ENCODE assay signal across 24 mouse cellular contexts in the genomic region with DNA sequence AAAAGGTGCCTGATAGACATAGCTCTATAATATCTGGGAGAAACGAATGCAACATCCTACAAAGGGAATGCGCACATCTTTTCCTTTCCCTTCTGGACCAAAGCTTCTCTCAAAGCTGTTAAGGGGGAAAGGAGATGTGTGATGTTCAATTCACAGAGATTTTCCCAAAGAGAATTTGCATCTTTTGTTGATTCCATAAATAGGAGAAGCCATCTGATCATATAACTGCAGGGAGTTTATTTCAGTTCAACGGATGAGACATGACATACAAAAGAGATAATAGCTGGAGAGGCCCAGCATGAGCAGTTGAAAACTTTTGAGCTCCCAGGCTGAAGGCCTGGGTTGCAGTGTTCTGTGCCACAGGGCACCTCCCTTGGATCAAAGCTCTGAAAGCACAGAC.
"Had no signal": no experiment of that assay in that cellular context is flagged by ENCODE, and none has a peak within 500 bp of the region (broad histone marks: within the 10 kb centered on the region; RNA-seq: fewer than 3 reads in every experiment).

No protein-coding gene starts in this region.

- ATAC-seq: hindbrain, postnatal 0 days; intestine, postnatal 0 days; liver, embryonic 12.5 days had no signal

- H3K27me3 ChIP-seq: heart, embryonic 13.5 days; heart, embryonic 15.5 days; hindbrain, embryonic 13.5 days; hindbrain, embryonic 15.5 days; kidney, embryonic 15.5 days; limb, embryonic 13.5 days; limb, embryonic 15.5 days; liver, embryonic 12.5 days had no signal

- DNase-seq: gastrocnemius, postnatal 14 days; gastrocnemius, postnatal 36 days; heart, adult 11 months; heart, adult 2 months; heart, postnatal 14 days; heart, postnatal 36 days; kidney, adult 18-20 months; kidney, adult 8-10 months; kidney, postnatal 36 days; layer of hippocampus, adult 9-11 months; layer of hippocampus, postnatal 36 days had no signal

- H3K36me3 ChIP-seq: heart, embryonic 13.5 days; heart, embryonic 15.5 days; hindbrain, embryonic 13.5 days; hindbrain, embryonic 15.5 days; kidney, embryonic 15.5 days; limb, embryonic 13.5 days; limb, embryonic 15.5 days; liver, embryonic 12.5 days had no signal

- H3K4me1 ChIP-seq: heart, embryonic 13.5 days; heart, embryonic 15.5 days; hindbrain, embryonic 13.5 days; hindbrain, embryonic 15.5 days; kidney, embryonic 15.5 days; limb, embryonic 13.5 days; limb, embryonic 15.5 days; liver, embryonic 12.5 days had no signal

- H3K27ac ChIP-seq: heart, adult 2 months; heart, embryonic 13.5 days; heart, embryonic 15.5 days; hindbrain, embryonic 13.5 days; hindbrain, embryonic 15.5 days; hindbrain, postnatal 0 days; kidney, embryonic 15.5 days; kidney, postnatal 0 days; limb, embryonic 13.5 days; limb, embryonic 15.5 days; liver, embryonic 12.5 days; liver, embryonic 14.5 days had no signal

- H3K9me3 ChIP-seq: heart, embryonic 13.5 days; hindbrain, embryonic 13.5 days; hindbrain, embryonic 15.5 days; kidney, embryonic 15.5 days; limb, embryonic 13.5 days; limb, embryonic 15.5 days; liver, embryonic 12.5 days had no signal

- H3K9ac ChIP-seq: heart, embryonic 13.5 days; heart, embryonic 15.5 days; hindbrain, embryonic 13.5 days; hindbrain, embryonic 15.5 days; kidney, embryonic 15.5 days; limb, embryonic 13.5 days; limb, embryonic 15.5 days; liver, embryonic 12.5 days; liver, embryonic 14.5 days had no signal

- H3K4me3 ChIP-seq: heart, adult 2 months; heart, embryonic 13.5 days; heart, embryonic 15.5 days; hindbrain, embryonic 13.5 days; hindbrain, embryonic 15.5 days; kidney, embryonic 15.5 days; limb, embryonic 13.5 days; limb, embryonic 15.5 days; liver, embryonic 12.5 days had no signal

- H3K4me2 ChIP-seq: heart, embryonic 11.5 days; heart, embryonic 13.5 days; heart, embryonic 15.5 days; hindbrain, embryonic 13.5 days; hindbrain, embryonic 15.5 days; kidney, embryonic 15.5 days; limb, embryonic 13.5 days; limb, embryonic 15.5 days; liver, embryonic 12.5 days had no signal
